Mouse (Mus musculus) liver, adult 2 months (tissue): ENCODE measurements around the gene Gtpbp4.
"Not testable (repeated sequence)": the region's sequence is repeated elsewhere in the genome, so short reads cannot be mapped to it uniquely, and the experiment has no call there.

Experiments
- CTCF ChIP-seq: fragments of 200-500 bp; IDR thresholded peaks from 2 replicates; pipeline ENCODE4 v1.5.1; 2011; ENCODE audit warnings: low read depth, low read length, control low read depth
- POLR2A ChIP-seq: fragments of 200-500 bp; IDR thresholded peaks from 2 replicates; pipeline ENCODE4 v1.6.1; 2011; ENCODE audit warnings: low read length, control low read depth; ENCODE audit not compliant: insufficient read depth; ENCODE audit errors: extremely low read depth

GRCm38 (mm10) chr13:8956873-8957272 lies 39.0 kb downstream of the Gtpbp4 start:
- TF ChIP-seq CTCF, POLR2A: not testable (repeated sequence)
